Mouse (Mus musculus): Measurements from ENCODE around the gene Eif4b. TPM values are rescaled to one million over a fixed set of nuclear protein-coding genes. Genes with fewer than 3 reads are reported as not detected.

Eif4b gene
- polyA plus RNA-seq, 1 experiment from 2014 or later: 125 TPM

DNA sequence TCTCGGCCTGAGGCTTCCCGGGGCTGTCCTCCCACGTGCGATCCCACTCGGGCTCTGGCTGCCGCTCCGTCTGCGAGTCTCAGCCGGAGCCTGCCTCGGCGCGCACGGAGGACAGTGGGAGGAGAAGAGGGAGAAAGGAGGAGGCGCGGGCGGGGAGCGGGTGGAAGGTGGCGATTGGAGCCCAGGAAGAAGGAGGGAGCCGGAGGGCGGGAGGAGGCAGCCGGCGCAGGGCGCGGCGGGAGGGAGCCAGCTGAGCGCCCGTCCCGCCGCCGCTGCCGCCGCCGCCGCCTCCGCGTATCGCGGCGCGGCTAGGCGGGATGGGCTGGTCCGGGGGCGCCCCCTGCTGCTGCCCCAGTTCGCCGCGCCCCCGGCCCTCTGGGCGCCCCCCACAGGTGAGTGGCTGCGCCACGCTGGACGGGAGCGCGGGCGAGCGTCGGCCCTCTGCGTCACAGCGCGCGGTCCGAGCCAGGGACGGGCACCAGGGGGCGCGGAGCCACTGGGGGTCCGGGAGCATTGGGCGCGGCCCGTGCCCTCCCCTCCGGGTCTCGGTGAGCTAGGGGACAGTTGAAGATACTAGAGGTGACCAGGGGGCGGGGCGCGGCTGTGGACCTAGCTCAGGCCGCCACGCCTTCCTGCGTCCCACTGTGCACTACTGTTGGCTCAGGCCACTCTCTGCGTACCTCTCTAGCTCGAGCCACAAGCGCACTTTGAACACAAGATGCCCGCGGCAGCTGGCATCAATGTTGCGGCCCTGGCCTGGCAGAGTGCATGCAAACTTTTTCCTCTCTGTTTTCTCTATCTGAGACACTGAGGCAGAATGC, 26.8 kb downstream of the Eif4b start, which contains the start of gene Tns2:
TSS of gene Tns2 (plus strand) at position 253 of the 821 bp plus-strand sequence.
- H3K9me3 ChIP-seq (replicated peaks): no peaks in the 10 kb centered on the region
- WGBS: 1% methylated on average over 72 of the region's 82 CpGs
- H3K36me3 ChIP-seq: peaks cover 31% of the 10 kb centered on the region
- peaks cover 79% of the 10 kb centered on the region for H3K27me3 ChIP-seq (ENCODE audit: low read depth, poor library complexity, severe bottlenecking)
- peak within 1 kb of the TSS; percentile 83 for H3K27ac ChIP-seq (replicated peaks)
- peak; percentile 76 for DNase-seq (ENCODE audit: low spot score)
- peaks cover 71% of the 10 kb centered on the region for H3K4me1 ChIP-seq
- peak within 1 kb of the TSS; percentile 63 for H3K4me3 ChIP-seq

DNA sequence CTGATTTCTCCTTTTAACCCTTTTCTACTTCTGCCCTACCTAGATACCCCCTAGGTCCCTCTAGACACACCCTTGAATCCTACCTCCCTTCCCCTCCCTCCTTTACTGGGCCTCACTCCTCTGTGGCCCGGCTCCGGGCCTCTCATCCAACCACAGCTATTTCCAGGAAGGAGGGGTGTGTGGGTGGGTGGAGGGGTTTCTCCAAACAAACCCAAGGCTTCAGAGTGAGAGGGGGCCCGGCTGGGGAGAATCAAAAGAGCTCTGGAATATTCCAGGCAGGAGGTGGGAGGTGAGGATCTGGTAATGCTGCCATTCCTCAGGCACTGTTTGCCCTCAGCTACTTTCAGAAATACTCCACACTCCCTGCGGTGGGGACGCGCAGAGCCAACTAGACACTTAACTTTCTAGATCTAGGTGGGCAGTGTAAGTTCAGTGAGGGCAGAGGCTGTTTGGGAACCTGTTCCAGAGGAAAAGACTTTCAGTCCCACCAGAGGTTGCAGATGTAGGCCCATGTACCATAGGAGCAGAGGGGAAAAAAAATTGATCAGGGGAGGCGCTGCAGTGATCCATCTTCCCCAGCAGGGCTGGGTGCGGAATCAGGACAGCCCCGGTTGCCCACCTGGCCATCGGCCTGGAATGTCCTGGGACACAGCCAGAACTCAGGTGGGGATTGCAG, 27.6 kb downstream of the Eif4b start:
- Histone ChIP-seq H3K4me3 (peak overlapping the region; percentile 63), H3K4me1 (peaks cover 78% of the 10 kb centered on the region), H3K9me3 (replicated peaks) (no peaks in the 10 kb centered on the region), H3K27ac (replicated peaks) (0 out of 2 replicates have a peak overlapping the region, but pooled peaks have one; percentile 83), H3K27me3 (ENCODE audit: low read depth, poor library complexity, severe bottlenecking) (peaks cover 86% of the 10 kb centered on the region), H3K36me3 (peaks cover 23% of the 10 kb centered on the region)
- WGBS: 26% methylated on average over 10 of the region's 10 CpGs
- DNase-seq (ENCODE audit: low spot score): no peak

DNA sequence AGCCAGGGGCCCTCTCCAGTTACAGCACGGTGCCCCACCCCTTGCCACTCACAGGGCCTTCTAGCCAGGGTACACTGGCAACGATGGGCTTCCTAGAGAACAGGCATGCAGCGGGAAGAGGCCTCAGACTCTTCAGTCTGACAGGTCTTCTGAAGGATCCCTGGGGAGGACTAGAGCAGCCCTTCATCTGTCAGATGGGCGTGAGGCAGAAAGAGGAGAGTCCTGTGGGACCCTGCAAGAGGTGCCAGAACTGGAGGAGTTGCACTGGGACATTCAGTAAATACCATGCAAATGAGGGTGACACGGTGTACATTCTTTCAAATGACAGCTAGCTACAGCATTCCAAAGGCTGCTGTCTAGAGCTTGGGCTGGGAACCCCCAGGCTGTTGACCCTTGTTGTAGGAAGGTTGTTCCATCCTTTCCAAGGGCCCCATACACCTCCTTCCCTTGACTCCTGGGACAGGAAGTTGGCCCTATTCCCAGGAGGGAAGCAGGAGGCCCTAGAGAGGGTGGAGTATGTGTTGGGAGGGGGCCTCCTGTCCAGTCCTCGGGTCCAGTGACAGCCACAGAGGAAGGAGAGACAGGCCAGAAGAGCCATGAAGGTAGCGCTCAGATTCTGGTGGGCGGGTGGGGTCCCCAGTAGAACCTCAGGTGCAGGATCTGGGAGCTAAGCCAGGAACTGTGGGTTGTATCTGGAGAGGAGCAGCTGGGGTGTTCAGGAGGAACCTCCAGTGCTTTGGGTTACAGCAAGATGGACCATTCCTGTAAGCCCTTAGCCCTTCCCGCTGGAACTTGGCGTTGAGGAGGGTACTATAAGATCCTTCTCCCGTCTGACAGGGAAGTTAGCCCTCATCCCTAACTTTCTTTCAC, 28.3 kb downstream of the Eif4b start:
- no peak for DNase-seq (ENCODE audit: low spot score)
- Histone ChIP-seq H3K36me3 (peaks cover 17% of the 10 kb centered on the region), H3K4me3 (0 out of 2 replicates have a peak overlapping the region, but pooled peaks have one; percentile 63), H3K27me3 (ENCODE audit: low read depth, poor library complexity, severe bottlenecking) (peaks cover 94% of the 10 kb centered on the region), H3K9me3 (replicated peaks) (no peaks in the 10 kb centered on the region), H3K4me1 (peaks cover 86% of the 10 kb centered on the region), H3K27ac (replicated peaks) (peak overlapping the region; percentile 79)
- WGBS: 36% methylated on average over 11 of the region's 11 CpGs

DNA sequence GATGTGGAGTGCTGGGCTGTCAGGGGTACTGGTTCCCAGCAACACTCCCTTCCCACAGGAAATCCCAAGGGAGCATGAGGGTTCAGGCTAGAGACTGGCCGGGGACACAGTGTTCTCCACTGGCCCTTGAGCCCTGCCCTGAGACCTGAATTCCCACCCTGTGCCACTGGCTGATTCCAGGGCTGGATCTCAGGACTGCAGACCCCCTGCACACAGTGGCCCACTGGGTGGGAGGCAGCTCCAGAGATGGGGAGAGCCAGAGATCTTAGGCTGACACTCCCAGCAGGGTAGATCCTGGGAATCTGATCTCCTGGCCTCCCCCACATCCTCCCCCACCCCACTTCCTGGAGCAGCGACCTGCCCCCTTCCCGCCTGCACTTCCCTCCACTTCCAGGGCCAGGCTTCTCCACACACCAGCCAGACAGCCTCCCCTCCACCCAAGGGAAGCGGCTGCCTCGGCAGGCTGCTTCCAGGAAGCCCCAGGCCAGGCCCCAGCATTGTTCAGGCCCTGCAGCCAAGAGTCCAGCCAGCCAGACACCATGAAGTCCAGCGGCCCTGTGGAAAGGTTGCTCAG, 29.1 kb downstream of the Eif4b start:
- DNase-seq (ENCODE audit: low spot score): peak; percentile 45
- H3K27ac ChIP-seq (replicated peaks): peak overlapping the region; percentile 79
- H3K9me3 ChIP-seq (replicated peaks): no peaks in the 10 kb centered on the region
- 13% methylated on average over 6 of the region's 6 CpGs for WGBS
- peaks cover 96% of the 10 kb centered on the region for H3K27me3 ChIP-seq (ENCODE audit: low read depth, poor library complexity, severe bottlenecking)
- H3K36me3 ChIP-seq: peaks cover 10% of the 10 kb centered on the region
- H3K4me3 ChIP-seq: peak overlapping the region; percentile 39
- peaks cover 90% of the 10 kb centered on the region for H3K4me1 ChIP-seq

DNA sequence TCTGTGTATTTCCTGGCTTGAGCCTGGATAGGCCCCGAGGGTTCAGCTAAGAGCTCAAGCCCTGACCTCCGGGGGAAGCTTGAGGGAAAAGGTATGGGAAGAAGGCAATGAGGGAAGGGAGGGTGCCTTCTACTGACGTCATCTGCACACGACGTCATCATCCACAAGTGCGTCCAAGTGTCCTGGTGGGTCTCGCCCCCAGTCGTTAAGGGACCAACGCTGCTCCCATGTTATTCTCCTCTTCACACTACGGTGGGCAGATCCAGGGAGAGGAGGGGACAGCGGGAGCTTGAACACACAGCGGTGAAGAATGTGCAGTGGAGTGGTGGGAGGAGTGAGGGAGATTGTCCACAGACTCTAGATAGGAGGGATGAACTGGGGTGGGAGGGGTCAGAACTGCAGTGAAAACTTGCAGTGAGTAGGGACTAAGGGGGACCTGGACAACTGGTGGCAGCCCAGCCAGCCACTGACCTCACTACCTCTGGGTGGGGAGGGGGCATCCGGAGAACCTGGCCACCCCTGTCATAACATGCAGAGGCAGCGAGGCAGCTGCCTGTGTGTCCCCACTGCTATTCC, 29.9 kb downstream of the Eif4b start:
- Histone ChIP-seq H3K27me3 (ENCODE audit: low read depth, poor library complexity, severe bottlenecking) (peaks cover 94% of the 10 kb centered on the region), H3K4me3 (peak overlapping the region; percentile 39), H3K9me3 (replicated peaks) (no peaks in the 10 kb centered on the region), H3K4me1 (peaks cover 85% of the 10 kb centered on the region), H3K36me3 (peaks cover 1% of the 10 kb centered on the region), H3K27ac (replicated peaks) (peak overlapping the region; percentile 79)
- DNase-seq (ENCODE audit: low spot score): peak; percentile 26
- 6% methylated on average over 14 of the region's 14 CpGs for WGBS

DNA sequence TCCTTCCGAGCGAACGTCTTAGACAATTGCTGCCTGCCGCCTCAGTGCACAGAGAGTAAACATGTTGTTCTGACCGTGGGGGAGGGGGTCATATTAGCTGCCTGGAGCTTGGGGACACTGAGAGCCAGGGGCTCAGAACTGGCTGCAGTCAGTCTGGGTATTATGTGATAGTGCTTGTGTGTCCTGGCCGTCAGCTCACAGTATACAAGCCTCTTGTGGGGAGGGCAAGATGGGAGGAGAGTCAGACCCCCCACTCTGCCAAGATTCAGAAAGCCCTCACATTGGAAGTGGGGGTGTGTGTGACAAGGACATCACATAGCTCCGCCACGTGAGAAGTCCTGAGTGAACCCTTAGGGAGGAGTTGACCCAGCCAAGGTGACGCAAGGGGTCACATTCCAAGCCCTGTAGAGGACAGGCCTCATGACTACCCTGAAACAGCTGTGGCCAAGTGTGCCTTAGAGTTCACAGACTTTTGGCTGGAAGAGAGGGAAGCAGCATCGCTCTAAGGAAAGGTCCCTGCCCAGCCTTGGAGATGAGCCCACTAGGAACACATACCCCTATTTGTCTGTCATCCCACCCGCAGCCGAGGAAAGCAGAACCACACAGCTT, 30.5 kb downstream of the Eif4b start:
- peaks cover 88% of the 10 kb centered on the region for H3K27me3 ChIP-seq (ENCODE audit: low read depth, poor library complexity, severe bottlenecking)

DNA sequence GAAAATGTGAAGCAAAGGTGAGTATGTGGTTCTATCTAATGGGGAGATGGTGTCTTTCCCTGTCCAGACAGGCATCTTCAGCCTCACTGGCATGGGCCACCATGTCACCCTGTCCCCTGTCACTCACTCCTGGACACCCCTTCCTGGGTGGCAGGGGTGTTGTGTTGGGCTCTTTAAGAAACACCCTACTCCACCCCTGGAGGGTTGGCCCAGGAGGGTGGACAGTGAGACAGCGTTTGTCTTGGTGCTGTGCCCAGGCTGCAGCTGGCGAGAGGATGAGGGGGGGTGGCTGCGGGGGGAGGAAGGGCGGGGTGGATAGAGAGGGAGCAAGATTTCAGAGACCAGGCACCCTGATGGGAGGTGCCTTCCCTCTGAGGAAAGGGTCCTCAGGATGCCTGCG, 31.8 kb downstream of the Eif4b start:
- no peak overlapping the region for H3K27ac ChIP-seq (replicated peaks)
- no peak overlapping the region for H3K4me3 ChIP-seq
- H3K9me3 ChIP-seq (replicated peaks): no peaks in the 10 kb centered on the region
- DNase-seq (ENCODE audit: low spot score): no peak
- 65% methylated on average over 5 of the region's 5 CpGs for WGBS
- H3K4me1 ChIP-seq: peaks cover 72% of the 10 kb centered on the region
- H3K36me3 ChIP-seq: no peaks in the 10 kb centered on the region
- peaks cover 78% of the 10 kb centered on the region for H3K27me3 ChIP-seq (ENCODE audit: low read depth, poor library complexity, severe bottlenecking)

More for the DNA sequence above, 30.5 kb downstream of the Eif4b start:
- H3K4me1 ChIP-seq: peaks cover 85% of the 10 kb centered on the region
- no peaks in the 10 kb centered on the region for H3K36me3 ChIP-seq
- peak; percentile 49 for DNase-seq (ENCODE audit: low spot score)
- WGBS: 26% methylated on average over 12 of the region's 12 CpGs
- peak overlapping the region; percentile 79 for H3K27ac ChIP-seq (replicated peaks)
- peak overlapping the region; percentile 39 for H3K4me3 ChIP-seq
- no peaks in the 10 kb centered on the region for H3K9me3 ChIP-seq (replicated peaks)

DNA sequence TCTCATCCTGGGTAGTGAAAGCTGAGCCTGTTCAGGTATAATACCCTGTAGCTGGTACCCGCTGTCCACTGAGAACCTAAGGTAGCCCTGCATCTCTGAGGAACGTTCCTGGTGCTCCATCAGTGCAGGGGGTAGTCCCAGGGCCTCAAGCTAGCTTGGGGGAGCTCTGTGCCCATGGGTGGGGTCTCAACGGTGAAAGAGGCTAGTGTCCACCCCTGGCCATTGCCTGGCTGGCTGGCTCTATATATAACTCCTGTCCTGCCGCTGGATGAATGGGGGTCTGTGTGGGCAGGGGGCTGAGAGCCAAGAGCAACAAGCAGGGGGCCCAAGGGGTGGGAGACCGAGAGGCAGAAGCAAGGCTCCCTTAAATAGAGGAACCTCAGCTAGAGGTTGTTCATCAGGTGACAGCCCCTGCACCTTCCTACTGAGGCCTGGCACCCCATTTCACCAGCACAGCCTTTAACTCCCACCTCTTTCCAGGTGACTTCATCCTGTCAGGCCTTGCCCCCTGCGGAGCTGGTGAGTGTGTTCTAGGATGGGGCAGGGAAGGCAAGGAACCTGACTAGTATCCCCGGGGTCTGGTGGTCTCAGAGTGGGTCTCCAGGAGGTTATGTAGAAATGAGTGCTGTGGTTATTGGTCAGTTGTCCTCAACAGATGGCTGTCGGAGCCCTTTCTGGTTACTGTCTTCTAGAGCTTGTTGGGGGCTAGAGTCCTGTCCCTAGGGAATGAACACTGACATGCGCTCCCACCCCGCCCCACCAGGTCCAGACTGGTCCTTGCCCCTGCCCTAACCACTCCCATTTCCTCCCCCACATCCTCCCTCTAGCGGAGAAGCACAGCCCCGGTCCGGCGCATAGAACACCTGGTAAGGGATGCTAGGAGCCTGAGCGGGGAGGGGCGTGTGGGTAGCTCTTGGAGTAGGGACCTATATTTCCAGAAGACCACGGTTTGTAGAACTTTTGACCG, 32.5 kb downstream of the Eif4b start:
- H3K9me3 ChIP-seq (replicated peaks): no peaks in the 10 kb centered on the region
- H3K4me3 ChIP-seq: peak overlapping the region; percentile 52
- 29% methylated on average over 18 of the region's 18 CpGs for WGBS
- peaks cover 72% of the 10 kb centered on the region for H3K27me3 ChIP-seq (ENCODE audit: low read depth, poor library complexity, severe bottlenecking)
- no peaks in the 10 kb centered on the region for H3K36me3 ChIP-seq
- H3K4me1 ChIP-seq: peaks cover 69% of the 10 kb centered on the region
- H3K27ac ChIP-seq (replicated peaks): no peak overlapping the region
- DNase-seq (ENCODE audit: low spot score): peak; percentile 30

DNA sequence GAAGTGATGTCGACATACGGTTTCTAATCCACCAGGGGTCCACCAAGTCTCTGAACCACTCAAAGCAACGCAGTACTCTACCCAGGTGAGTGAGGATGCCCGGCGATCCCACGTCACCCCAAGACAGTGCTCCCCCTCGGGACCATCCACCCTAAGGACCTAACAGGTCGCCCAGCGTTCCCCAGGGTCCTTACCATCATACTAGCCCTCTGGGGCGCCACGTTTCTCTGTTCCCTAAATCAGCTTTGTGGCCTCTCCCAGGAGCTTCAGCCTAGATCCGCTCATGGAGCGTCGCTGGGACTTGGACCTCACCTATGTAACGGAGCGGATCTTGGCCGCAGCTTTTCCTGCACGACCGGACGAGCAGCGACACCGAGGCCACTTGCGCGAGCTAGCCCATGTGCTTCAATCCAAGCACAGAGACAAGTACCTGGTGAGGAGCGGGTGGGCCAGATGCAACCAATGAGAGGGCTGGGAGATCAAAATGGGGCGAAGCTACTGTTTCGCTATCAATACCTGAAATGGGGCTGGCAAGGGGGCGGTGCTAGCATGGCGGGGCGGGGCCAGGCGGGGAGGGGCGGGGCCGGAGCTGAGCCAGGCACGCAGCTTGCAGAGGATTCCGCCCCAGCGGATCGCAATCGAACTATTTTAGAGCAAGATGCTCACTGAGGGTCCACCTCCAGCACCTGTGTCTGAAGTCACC, 33.3 kb downstream of the Eif4b start:
- no peak overlapping the region for H3K27ac ChIP-seq (replicated peaks)
- H3K9me3 ChIP-seq (replicated peaks): no peaks in the 10 kb centered on the region
- peaks cover 63% of the 10 kb centered on the region for H3K27me3 ChIP-seq (ENCODE audit: low read depth, poor library complexity, severe bottlenecking)
- H3K4me1 ChIP-seq: peaks cover 63% of the 10 kb centered on the region
- 0 out of 2 replicates have a peak, but pooled peaks cover 2% of the 10 kb centered on the region for H3K36me3 ChIP-seq
- peak overlapping the region; percentile 52 for H3K4me3 ChIP-seq
- 6% methylated on average over 38 of the region's 38 CpGs for WGBS
- peak; percentile 53 for DNase-seq (ENCODE audit: low spot score)
